Mouse (Mus musculus) testis, adult 2 months (tissue): Measurements from ENCODE around the gene Pdap1. TPM values are rescaled to one million over a fixed set of nuclear protein-coding genes. Genes with fewer than 3 reads are reported as not detected.
"Not testable (repeated sequence)": the region's sequence is repeated elsewhere in the genome, so short reads cannot be mapped to it uniquely, and the experiment has no call there.

Source experiments
- H3K27ac ChIP-seq: fragments of 200-500 bp; 2 replicates; pipeline ENCODE4 v1.5.1; 2012; ENCODE audit warnings: low read depth, low read length; ENCODE audit not compliant: control insufficient read depth, insufficient read depth
- H3K27me3 ChIP-seq: fragments of 200-500 bp; 2 replicates; pipeline ENCODE4 v1.6.1; 2012; ENCODE audit warnings: mild to moderate bottlenecking, low read length, moderate library complexity; ENCODE audit not compliant: control insufficient read depth, insufficient read depth
- H3K36me3 ChIP-seq: fragments of 200-500 bp; 2 replicates; pipeline ENCODE4 v1.6.1; 2012; ENCODE audit warnings: mild to moderate bottlenecking, low read length; ENCODE audit not compliant: control insufficient read depth, insufficient read depth
- H3K4me1 ChIP-seq: fragments of 200-500 bp; 2 replicates; pipeline ENCODE4 v1.6.1; 2012; ENCODE audit warnings: low read length; ENCODE audit not compliant: control insufficient read depth, insufficient read depth
- H3K4me3 ChIP-seq: fragments of 200-500 bp; 2 replicates; pipeline ENCODE4 v1.5.1; 2012; ENCODE audit warnings: low read depth, mild to moderate bottlenecking, low read length, moderate library complexity, mixed read lengths; ENCODE audit not compliant: control insufficient read depth
- CTCF ChIP-seq: fragments of 200-500 bp; IDR thresholded peaks from 2 replicates; pipeline ENCODE4 v1.5.1; 2012; ENCODE audit warnings: low read depth, mild to moderate bottlenecking, inconsistent platforms, low read length, moderate library complexity; ENCODE audit not compliant: control insufficient read depth, insufficient read depth, insufficient replicate concordance
- POLR2A ChIP-seq: fragments of 200-500 bp; IDR thresholded peaks from 2 replicates; pipeline ENCODE4 v1.6.1; 2012; ENCODE audit warnings: low read depth, mild to moderate bottlenecking, inconsistent platforms, low read length, moderate library complexity; ENCODE audit not compliant: control insufficient read depth
- polyA plus RNA-seq: library from polyadenylated mRNA; depleted of rRNA; stranded (reverse); fragments of >200 nt; gene quantifications from 2 replicates; pipeline ENCODE4 v1.2.3, GENCODE M21; 2012

Gene Pdap1
- polyA plus RNA-seq, 1 experiment = 31.2 TPM

- no peak overlapping the region for H3K27ac ChIP-seq
- peaks cover 12% of the 10 kb centered on the region for H3K4me1 ChIP-seq
- no peaks in the 10 kb centered on the region for H3K36me3 ChIP-seq
Observed at GRCm38 (mm10) chr5:145113416-145113815, 26.6 kb downstream of the Pdap1 start.

GRCm38 (mm10) chr5:145112566-145112965, 27.5 kb downstream of the Pdap1 start:
- TF ChIP-seq CTCF (no peak), POLR2A (no peak)
- no peak overlapping the region for H3K4me3 ChIP-seq
- no peaks in the 10 kb centered on the region for H3K36me3 ChIP-seq
- peaks cover 12% of the 10 kb centered on the region for H3K4me1 ChIP-seq
- H3K27ac ChIP-seq = no peak overlapping the region
- H3K27me3 ChIP-seq = no peaks in the 10 kb centered on the region

More at GRCm38 (mm10) chr5:145113416-145113815, 26.6 kb downstream of the Pdap1 start:
- TF ChIP-seq POLR2A (no peak), CTCF (no peak)
- Histone ChIP-seq H3K27me3 (no peaks in the 10 kb centered on the region), H3K4me3 (no peak overlapping the region; the same call in 1 of the 2 replicates)

- no peak overlapping the region for H3K27ac ChIP-seq
- H3K4me1 ChIP-seq = peaks cover 10% of the 10 kb centered on the region
- no peak for TF ChIP-seq CTCF
- no peak for TF ChIP-seq POLR2A
- H3K27me3 ChIP-seq = no peaks in the 10 kb centered on the region
- H3K36me3 ChIP-seq = no peaks in the 10 kb centered on the region; the same call in 1 of the 2 replicates
- no peak overlapping the region for H3K4me3 ChIP-seq
Observed at GRCm38 (mm10) chr5:145110401-145110800, 29.6 kb downstream of the Pdap1 start.

- Histone ChIP-seq H3K27ac (peak overlapping the region; percentile 16; the same call in 1 of the 2 replicates), H3K36me3 (no peaks in the 10 kb centered on the region; the same call in 1 of the 2 replicates), H3K27me3 (no peaks in the 10 kb centered on the region), H3K4me3 (no peak overlapping the region), H3K4me1 (no peaks in the 10 kb centered on the region)
- TF ChIP-seq POLR2A (no peak), CTCF (no peak)
Observed at GRCm38 (mm10) chr5:145105694-145106275, 34.3 kb downstream of the Pdap1 start.

- Histone ChIP-seq H3K36me3 (peaks cover 1% of the 10 kb centered on the region; the same call in 1 of the 2 replicates), H3K4me3 (no peak overlapping the region)
- TF ChIP-seq CTCF (no peak), POLR2A (peak; percentile 52; the same call in 1 of the 2 replicates)
Observed at GRCm38 (mm10) chr5:145104328-145104727, 35.7 kb downstream of the Pdap1 start.

GRCm38 (mm10) chr5:145102706-145103105, 37.3 kb downstream of the Pdap1 start:
- Histone ChIP-seq H3K4me1 (no peaks in the 10 kb centered on the region), H3K27me3 (no peaks in the 10 kb centered on the region), H3K36me3 (peaks cover 1% of the 10 kb centered on the region; the same call in 1 of the 2 replicates), H3K27ac (no peak overlapping the region), H3K4me3 (no peak overlapping the region)
- TF ChIP-seq CTCF = no peak
- no peak for TF ChIP-seq POLR2A

More at GRCm38 (mm10) chr5:145104328-145104727, 35.7 kb downstream of the Pdap1 start:
- Histone ChIP-seq H3K27me3 (no peaks in the 10 kb centered on the region), H3K4me1 (no peaks in the 10 kb centered on the region), H3K27ac (peak overlapping the region; percentile 67)

- H3K27ac ChIP-seq, H3K4me3 ChIP-seq, H3K36me3 ChIP-seq, H3K27me3 ChIP-seq, H3K4me1 ChIP-seq: not testable (repeated sequence)
Observed at GRCm38 (mm10) chr5:145101451-145101850, 38.6 kb downstream of the Pdap1 start.
